Mouse (Mus musculus) liver, postnatal 0 days (tissue): Measurements from ENCODE around the gene Zfp668.
A peak's percentile ranks its signal among the peaks of the same experiment; 100 is the strongest.

Experiments
- CTCF ChIP-seq: sonication (generic); IDR thresholded peaks from 2 replicates; pipeline ENCODE4 v1.5.1; 2016; ENCODE audit warnings: antibody characterized with exemption, low read depth
- EP300 ChIP-seq: IDR thresholded peaks from 2 replicates; pipeline ENCODE4 v1.6.1; 2016; ENCODE audit warnings: antibody characterized with exemption, low read depth, mild to moderate bottlenecking

DNA sequence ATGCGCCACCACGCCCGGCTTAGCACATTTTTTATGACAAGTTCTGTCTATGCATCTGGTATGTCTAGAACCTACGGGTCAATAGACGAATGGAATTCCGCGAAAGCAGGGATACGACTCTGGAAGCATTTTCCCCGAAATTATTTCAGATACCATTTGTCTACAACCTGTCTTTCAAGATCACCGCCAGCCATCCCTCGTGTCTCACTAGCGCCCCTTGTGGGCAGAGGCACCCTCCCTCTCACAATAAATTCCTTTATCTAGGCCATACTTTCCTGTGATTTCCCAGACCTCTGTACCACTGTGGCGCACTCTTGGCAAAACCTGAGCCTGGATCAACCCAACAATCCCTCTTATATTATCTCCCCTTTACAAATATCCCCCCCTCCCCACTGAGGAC lies 19.8 kb upstream of the Zfp668 start:
- TF ChIP-seq CTCF: peak; percentile 88
- no peak for TF ChIP-seq EP300
